Mouse (Mus musculus) heart, embryonic 15.5 days (tissue): ENCODE data around the gene B3gntl1. TPM values are rescaled to one million over a fixed set of nuclear protein-coding genes. Genes with fewer than 3 reads are reported as not detected.

Experiments
- ATAC-seq: fragments of 200-750 bp; cut with Nextera tagmentation; replicated peaks from 2 replicates; pipeline ENCODE4 v1.8.0; 2017; ENCODE audit warnings: low read depth, moderate TSS enrichment; ENCODE audit not compliant: insufficient number of reproducible peaks, insufficient read depth, low FRiP score
- H3K27ac ChIP-seq: fragments of 300-500 bp; sonication (generic); 2 replicates; pipeline ENCODE4 v1.5.1; 2015; ENCODE audit warnings: mild to moderate bottlenecking, inconsistent platforms
- H3K27me3 ChIP-seq: fragments of 300-500 bp; sonication (generic); 2 replicates; pipeline ENCODE4 v1.6.1; 2015; ENCODE audit warnings: inconsistent platforms
- H3K36me3 ChIP-seq: fragments of 300-500 bp; sonication (generic); 2 replicates; pipeline ENCODE4 v1.6.1; 2015; ENCODE audit warnings: mild to moderate bottlenecking, inconsistent platforms
- H3K4me1 ChIP-seq: fragments of 300-500 bp; sonication (generic); replicated peaks from 2 replicates; pipeline ENCODE4 v1.6.1; 2015; ENCODE audit warnings: inconsistent platforms
- H3K4me2 ChIP-seq: fragments of 300-500 bp; sonication (generic); 2 replicates; pipeline ENCODE4 v1.6.1; 2015; ENCODE audit warnings: inconsistent platforms, mild to moderate bottlenecking, moderate library complexity
- H3K4me3 ChIP-seq: fragments of 300-500 bp; sonication (generic); 2 replicates; pipeline ENCODE4 v1.5.1; 2015; ENCODE audit warnings: mild to moderate bottlenecking, inconsistent platforms
- H3K9ac ChIP-seq: fragments of 300-500 bp; sonication (generic); 2 replicates; pipeline ENCODE4 v1.6.1; 2015; ENCODE audit warnings: mild to moderate bottlenecking, inconsistent platforms
- H3K9me3 ChIP-seq: fragments of 300-500 bp; sonication (generic); replicated peaks from 2 replicates; pipeline ENCODE4 v1.6.1; 2016; ENCODE audit warnings: inconsistent platforms
- WGBS: fragments of 180-500 bp; shearing (Covaris S2); methylation state at CpG from one replicate; pipeline ENCODE4 v1.1.7; 2015; ENCODE audit warnings: mixed read lengths; 5-methylcytosine and 5-hydroxymethylcytosine counted together
- polyA plus RNA-seq: library from polyadenylated mRNA; unstranded; fragments of >200 nt; fragmentation: Nextera tagmentation; extraction: Ambion mirVana; gene quantifications from 2 replicates; pipeline ENCODE4 v1.2.1, GENCODE M21; 2015

The B3gntl1 gene
- polyA plus RNA-seq, 1 experiment from 2014 or later = 5.4 TPM

- H3K9me3 ChIP-seq = no peaks in the 10 kb centered on the region
- no peak overlapping the region for H3K4me3 ChIP-seq
- no peak overlapping the region for H3K27ac ChIP-seq
These were observed 27.6 kb downstream of the B3gntl1 start for GRCm38 (mm10) chr11:121645394-121645793.

GRCm38 (mm10) chr11:121641501-121642145 is 31.3 kb downstream of the B3gntl1 start:
- H3K27me3 ChIP-seq = no peaks in the 10 kb centered on the region
- H3K4me2 ChIP-seq = no peak overlapping the region
- no peak overlapping the region for H3K27ac ChIP-seq
- WGBS = 76% methylated on average over 2 of the region's 2 CpGs
- no peak overlapping the region for H3K9ac ChIP-seq
- H3K9me3 ChIP-seq = no peaks in the 10 kb centered on the region
- peaks cover 23% of the 10 kb centered on the region for H3K36me3 ChIP-seq
- H3K4me1 ChIP-seq = no peaks in the 10 kb centered on the region
- no peak for ATAC-seq
- no peak overlapping the region for H3K4me3 ChIP-seq

More at GRCm38 (mm10) chr11:121645394-121645793, 27.6 kb downstream of the B3gntl1 start:
- Histone ChIP-seq H3K36me3 (no peaks in the 10 kb centered on the region; the same call in 1 of the 2 replicates), H3K9ac (no peak overlapping the region), H3K27me3 (no peaks in the 10 kb centered on the region), H3K4me2 (no peak overlapping the region), H3K4me1 (0 out of 2 replicates have a peak, but pooled peaks cover 2% of the 10 kb centered on the region)
- WGBS = 89% methylated on average over 6 of the region's 6 CpGs
- ATAC-seq = no peak

GRCm38 (mm10) chr11:121636646-121637045 is 36.3 kb downstream of the B3gntl1 start:
- Histone ChIP-seq H3K9ac (no peak overlapping the region), H3K36me3 (peaks cover 23% of the 10 kb centered on the region), H3K4me3 (no peak overlapping the region), H3K27me3 (no peaks in the 10 kb centered on the region), H3K9me3 (no peaks in the 10 kb centered on the region), H3K4me2 (no peak overlapping the region), H3K27ac (no peak overlapping the region), H3K4me1 (no peaks in the 10 kb centered on the region)
- ATAC-seq = no peak
- WGBS = 90% methylated on average over 10 of the region's 10 CpGs

GRCm38 (mm10) chr11:121631410-121631809 is 41.5 kb downstream of the B3gntl1 start:
- H3K27ac ChIP-seq = no peak overlapping the region
- H3K9ac ChIP-seq = no peak overlapping the region
- H3K36me3 ChIP-seq = peaks cover 6% of the 10 kb centered on the region; the same call in 1 of the 2 replicates
- no peaks in the 10 kb centered on the region for H3K4me1 ChIP-seq
- ATAC-seq = no peak
- H3K27me3 ChIP-seq = no peaks in the 10 kb centered on the region
- WGBS = 94% methylated on average over 7 of the region's 7 CpGs
- H3K4me3 ChIP-seq = no peak overlapping the region
- no peaks in the 10 kb centered on the region for H3K9me3 ChIP-seq
- no peak overlapping the region for H3K4me2 ChIP-seq

- no peak for ATAC-seq
- Histone ChIP-seq H3K4me2 (no peak overlapping the region), H3K36me3 (peaks cover 6% of the 10 kb centered on the region; the same call in 1 of the 2 replicates), H3K9me3 (no peaks in the 10 kb centered on the region), H3K9ac (no peak overlapping the region), H3K27me3 (no peaks in the 10 kb centered on the region), H3K4me3 (no peak overlapping the region), H3K27ac (no peak overlapping the region), H3K4me1 (no peaks in the 10 kb centered on the region)
- WGBS = 75% methylated on average over 4 of the region's 4 CpGs
These were observed 42.5 kb downstream of the B3gntl1 start for GRCm38 (mm10) chr11:121630406-121630805.

- Histone ChIP-seq H3K9me3 (no peaks in the 10 kb centered on the region), H3K36me3 (peaks cover 6% of the 10 kb centered on the region; the same call in 1 of the 2 replicates), H3K9ac (no peak overlapping the region), H3K4me3 (no peak overlapping the region), H3K27me3 (no peaks in the 10 kb centered on the region), H3K4me2 (no peak overlapping the region), H3K4me1 (no peaks in the 10 kb centered on the region), H3K27ac (no peak overlapping the region)
- 93% methylated on average over 6 of the region's 6 CpGs for WGBS
- no peak for ATAC-seq
These were observed 43.4 kb downstream of the B3gntl1 start for GRCm38 (mm10) chr11:121629529-121629928.

- H3K36me3 ChIP-seq = peaks cover 6% of the 10 kb centered on the region; the same call in 1 of the 2 replicates
- no peak overlapping the region for H3K4me3 ChIP-seq
- no peak overlapping the region for H3K9ac ChIP-seq
- no peaks in the 10 kb centered on the region for H3K9me3 ChIP-seq
- H3K27ac ChIP-seq = no peak overlapping the region
- WGBS = 87% methylated on average over 5 of the region's 5 CpGs
- H3K4me1 ChIP-seq = no peaks in the 10 kb centered on the region
- H3K4me2 ChIP-seq = no peak overlapping the region
- no peak for ATAC-seq
- no peaks in the 10 kb centered on the region for H3K27me3 ChIP-seq
These were observed 45.4 kb downstream of the B3gntl1 start for GRCm38 (mm10) chr11:121627521-121627920.

GRCm38 (mm10) chr11:121625007-121625406 is 47.9 kb downstream of the B3gntl1 start:
- Histone ChIP-seq H3K9ac (no peak overlapping the region), H3K27ac (no peak overlapping the region), H3K4me3 (no peak overlapping the region), H3K27me3 (no peaks in the 10 kb centered on the region), H3K36me3 (peaks cover 16% of the 10 kb centered on the region; the same call in 1 of the 2 replicates), H3K9me3 (no peaks in the 10 kb centered on the region), H3K4me1 (no peaks in the 10 kb centered on the region), H3K4me2 (no peak overlapping the region)
- WGBS = 82% methylated on average over 4 of the region's 4 CpGs
- ATAC-seq = no peak

- H3K36me3 ChIP-seq = peaks cover 43% of the 10 kb centered on the region
- H3K9ac ChIP-seq = no peak overlapping the region
- H3K27ac ChIP-seq = no peak overlapping the region
- no peak for ATAC-seq
- no peak overlapping the region for H3K4me2 ChIP-seq
- no peaks in the 10 kb centered on the region for H3K4me1 ChIP-seq
- WGBS = 94% methylated on average over 1 of the region's 1 CpGs
- no peaks in the 10 kb centered on the region for H3K9me3 ChIP-seq
- H3K4me3 ChIP-seq = no peak overlapping the region
- H3K27me3 ChIP-seq = no peaks in the 10 kb centered on the region
These were observed 55.6 kb downstream of the B3gntl1 start for GRCm38 (mm10) chr11:121617371-121617770.

GRCm38 (mm10) chr11:121616501-121616900 is 56.5 kb downstream of the B3gntl1 start:
- H3K9ac ChIP-seq = no peak overlapping the region
- no peaks in the 10 kb centered on the region for H3K27me3 ChIP-seq
- no peaks in the 10 kb centered on the region for H3K9me3 ChIP-seq
- no peak for ATAC-seq
- H3K27ac ChIP-seq = no peak overlapping the region
- no peaks in the 10 kb centered on the region for H3K4me1 ChIP-seq
- no peak overlapping the region for H3K4me3 ChIP-seq
- H3K36me3 ChIP-seq = peaks cover 37% of the 10 kb centered on the region
- no peak overlapping the region for H3K4me2 ChIP-seq

- Histone ChIP-seq H3K4me2 (no peak overlapping the region), H3K27me3 (no peaks in the 10 kb centered on the region), H3K36me3 (peaks cover 33% of the 10 kb centered on the region), H3K4me1 (no peaks in the 10 kb centered on the region), H3K9me3 (no peaks in the 10 kb centered on the region), H3K4me3 (no peak overlapping the region), H3K9ac (no peak overlapping the region), H3K27ac (no peak overlapping the region)
- 57% methylated on average over 3 of the region's 3 CpGs for WGBS
- no peak for ATAC-seq
These were observed 56.9 kb downstream of the B3gntl1 start for GRCm38 (mm10) chr11:121615961-121616485.

- Histone ChIP-seq H3K36me3 (peaks cover 17% of the 10 kb centered on the region), H3K4me2 (no peak overlapping the region), H3K9me3 (no peaks in the 10 kb centered on the region), H3K27ac (no peak overlapping the region), H3K4me1 (no peaks in the 10 kb centered on the region), H3K27me3 (no peaks in the 10 kb centered on the region), H3K4me3 (no peak overlapping the region), H3K9ac (no peak overlapping the region)
- ATAC-seq = no peak
These were observed 62.0 kb downstream of the B3gntl1 start for GRCm38 (mm10) chr11:121610976-121611375.
